Mouse (Mus musculus) C2C12 (cell line): ENCODE data around the gene Cnot6. TPM values are rescaled to one million over a fixed set of nuclear protein-coding genes. Genes with fewer than 3 reads are reported as not detected.

Experiments
- H3K27me3 ChIP-seq: one replicate; pipeline ENCODE4 v1.6.1; 2011; ENCODE audit not compliant: control insufficient read depth, insufficient read depth, insufficient read length
- H3K36me3 ChIP-seq: one replicate; pipeline ENCODE4 v1.6.1; 2011; ENCODE audit not compliant: control insufficient read depth, insufficient read depth
- H3K4me3 ChIP-seq: one replicate; pipeline ENCODE4 v1.5.1; 2011; ENCODE audit warnings: mild to moderate bottlenecking, control low read depth; ENCODE audit not compliant: poor library complexity, insufficient read depth, severe bottlenecking
- H3K79me2 ChIP-seq: one replicate; pipeline ENCODE4 v1.6.1; 2011; ENCODE audit not compliant: control insufficient read depth, insufficient read depth
- H3K79me3 ChIP-seq: one replicate; pipeline ENCODE4 v1.6.1; 2011; ENCODE audit warnings: low read depth, control low read depth
- H3ac ChIP-seq: one replicate; pipeline ENCODE3; 2011; ENCODE audit warnings: low read depth; ENCODE audit not compliant: control insufficient read depth, insufficient read length
- CEBPB ChIP-seq: IDR thresholded peaks from one replicate; pipeline ENCODE4 v1.6.1; 2011; ENCODE audit warnings: low read depth, mild to moderate bottlenecking, control low read depth, moderate library complexity
- CTCF ChIP-seq: IDR thresholded peaks from one replicate; pipeline ENCODE4 v1.5.1; 2011; ENCODE audit not compliant: control insufficient read depth, insufficient read depth, insufficient read length
- FOSL1 ChIP-seq: IDR thresholded peaks from one replicate; pipeline ENCODE4 v1.8.0; 2011; ENCODE audit warnings: mild to moderate bottlenecking, low read length; ENCODE audit not compliant: poor library complexity, insufficient read depth, severe bottlenecking
- MAX ChIP-seq: IDR thresholded peaks from one replicate; pipeline ENCODE4 v1.6.1; 2011; ENCODE audit warnings: mild to moderate bottlenecking, control low read depth
- MYOD1 ChIP-seq: IDR thresholded peaks from one replicate; pipeline ENCODE4 v1.6.1; 2011; ENCODE audit warnings: low read depth; ENCODE audit not compliant: control insufficient read depth, insufficient read length
- MYOG ChIP-seq: IDR thresholded peaks from one replicate; pipeline ENCODE4 v1.6.1; 2011; ENCODE audit not compliant: control insufficient read depth, insufficient read length; ENCODE audit errors: extremely low read depth
- USF1 ChIP-seq: IDR thresholded peaks from one replicate; pipeline ENCODE4 v1.6.1; 2011; ENCODE audit warnings: low read depth, mild to moderate bottlenecking, control low read depth, moderate library complexity
- polyA plus RNA-seq: library from polyadenylated mRNA; unstranded; fragments of >200 nt; fragmentation: generic; extraction: Trizol; gene quantifications from one replicate; pipeline ENCODE4 v1.2.1, GENCODE M21; 2012; ENCODE audit warnings: missing spikeins

Gene Cnot6
- polyA plus RNA-seq, 1 experiment: 20.4 TPM

DNA sequence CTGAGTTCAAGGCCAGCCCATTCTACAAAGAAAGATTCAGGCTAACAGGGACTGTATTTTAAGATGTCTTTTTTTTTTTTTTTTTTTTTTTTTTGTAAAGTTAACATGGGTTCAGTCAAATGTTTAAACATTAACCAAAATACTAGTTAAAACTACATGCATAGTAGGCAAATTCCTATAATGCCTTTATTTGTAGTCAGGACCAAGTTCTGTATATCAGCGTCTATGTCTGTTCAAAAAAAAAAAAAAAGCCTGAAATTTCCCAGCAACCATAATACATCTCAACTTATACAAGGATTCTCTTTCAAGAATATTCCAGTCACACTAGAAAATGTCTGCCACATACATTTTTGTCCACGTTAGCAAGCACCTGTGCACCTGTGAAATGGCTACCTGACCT lies 1.9 kb downstream of the Cnot6 start:
- no peak for TF ChIP-seq CTCF
- TF ChIP-seq MAX: no peak
- no peak for TF ChIP-seq MYOG
- no peak for TF ChIP-seq MYOD1
- no peak for TF ChIP-seq CEBPB
- no peak for TF ChIP-seq USF1
- TF ChIP-seq FOSL1: no peak
- peaks cover 67% of the 10 kb centered on the region for H3K79me2 ChIP-seq

DNA sequence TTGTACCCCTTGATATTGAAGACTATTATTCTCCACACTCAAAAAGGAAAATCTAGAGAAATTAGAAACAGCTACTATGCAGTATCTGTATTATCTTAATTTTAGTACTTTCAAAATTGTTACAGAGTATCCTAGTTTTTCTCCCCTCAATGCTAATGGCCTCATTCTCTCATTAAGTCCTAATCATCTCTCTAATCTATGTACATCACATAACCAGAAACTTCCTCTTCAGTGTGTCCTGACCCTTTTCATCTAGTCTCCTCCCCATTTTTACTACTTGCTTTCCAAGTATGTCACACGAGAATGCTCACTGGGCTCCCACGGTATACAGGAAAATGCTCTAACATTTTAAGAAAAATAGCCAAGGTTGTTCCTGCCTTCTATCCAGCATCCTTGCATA lies 4.7 kb downstream of the Cnot6 start:
- Histone ChIP-seq H3K79me2 (peaks cover 96% of the 10 kb centered on the region), H3K27me3 (no peaks in the 10 kb centered on the region), H3K79me3 (peaks cover 91% of the 10 kb centered on the region), H3K36me3 (peaks cover 49% of the 10 kb centered on the region), H3ac (no peak overlapping the region), H3K4me3 (no peak overlapping the region)
- TF ChIP-seq MYOG: no peak
- TF ChIP-seq USF1: no peak
- no peak for TF ChIP-seq MYOD1
- TF ChIP-seq CTCF: no peak
- TF ChIP-seq FOSL1: no peak
- no peak for TF ChIP-seq MAX
- no peak for TF ChIP-seq CEBPB

More for the DNA sequence above, 1.9 kb downstream of the Cnot6 start:
- Histone ChIP-seq H3ac (no peak overlapping the region), H3K36me3 (peaks cover 26% of the 10 kb centered on the region), H3K4me3 (no peak overlapping the region), H3K27me3 (no peaks in the 10 kb centered on the region), H3K79me3 (peaks cover 64% of the 10 kb centered on the region)

DNA sequence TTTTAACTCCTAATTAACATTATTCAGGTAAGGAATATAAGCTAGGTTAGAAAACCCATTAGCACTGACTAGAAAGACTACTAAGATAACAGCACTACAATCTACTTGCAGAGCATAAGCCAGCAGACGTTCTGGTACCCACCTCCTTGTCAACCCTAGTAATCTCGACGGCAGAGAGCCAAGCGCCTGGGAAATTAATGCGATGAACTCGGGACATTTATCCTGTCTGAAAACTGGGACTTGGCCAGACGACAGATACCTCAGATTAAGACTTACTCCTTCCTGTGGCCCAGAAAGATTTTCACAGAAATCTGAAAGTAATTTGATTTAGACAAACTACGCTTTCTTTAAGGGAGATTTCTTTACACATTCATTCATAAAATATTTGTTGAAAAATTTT lies 7.7 kb downstream of the Cnot6 start:
- no peak for TF ChIP-seq MYOD1
- TF ChIP-seq MAX: no peak
- no peak for TF ChIP-seq CEBPB
- no peak for TF ChIP-seq USF1
- no peak for TF ChIP-seq CTCF
- no peak for TF ChIP-seq FOSL1
- no peak for TF ChIP-seq MYOG

DNA sequence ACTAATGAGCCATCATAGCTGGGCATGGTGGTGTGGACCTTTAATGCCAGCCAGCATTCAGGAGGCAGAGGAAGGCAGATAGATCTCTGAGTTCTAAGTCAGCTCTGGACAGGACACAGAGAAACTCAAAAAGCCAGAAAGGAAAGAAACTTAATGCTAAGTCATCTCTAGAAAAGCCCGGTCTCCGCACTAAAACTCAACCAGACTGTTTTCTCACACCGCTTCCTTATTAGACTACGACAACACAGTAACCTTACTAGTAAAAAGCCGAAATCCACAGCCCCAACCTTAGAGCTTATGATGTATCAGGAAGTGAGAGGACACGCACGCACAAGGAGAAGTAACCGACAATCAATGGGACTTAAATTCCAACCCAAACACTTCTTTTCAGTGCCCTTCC lies 10.5 kb downstream of the Cnot6 start:
- no peak overlapping the region for H3ac ChIP-seq
- TF ChIP-seq USF1: no peak
- TF ChIP-seq MYOD1: no peak
- no peak for TF ChIP-seq FOSL1
- no peak for TF ChIP-seq CTCF
- TF ChIP-seq MYOG: no peak
- TF ChIP-seq CEBPB: no peak
- no peak for TF ChIP-seq MAX
- peaks cover 81% of the 10 kb centered on the region for H3K36me3 ChIP-seq

More for the DNA sequence above, 7.7 kb downstream of the Cnot6 start:
- H3ac ChIP-seq: no peak overlapping the region
- no peak overlapping the region for H3K4me3 ChIP-seq
- H3K36me3 ChIP-seq: peaks cover 70% of the 10 kb centered on the region
- H3K79me3 ChIP-seq: peaks cover 92% of the 10 kb centered on the region
- peaks cover 100% of the 10 kb centered on the region for H3K79me2 ChIP-seq
- H3K27me3 ChIP-seq: no peaks in the 10 kb centered on the region

DNA sequence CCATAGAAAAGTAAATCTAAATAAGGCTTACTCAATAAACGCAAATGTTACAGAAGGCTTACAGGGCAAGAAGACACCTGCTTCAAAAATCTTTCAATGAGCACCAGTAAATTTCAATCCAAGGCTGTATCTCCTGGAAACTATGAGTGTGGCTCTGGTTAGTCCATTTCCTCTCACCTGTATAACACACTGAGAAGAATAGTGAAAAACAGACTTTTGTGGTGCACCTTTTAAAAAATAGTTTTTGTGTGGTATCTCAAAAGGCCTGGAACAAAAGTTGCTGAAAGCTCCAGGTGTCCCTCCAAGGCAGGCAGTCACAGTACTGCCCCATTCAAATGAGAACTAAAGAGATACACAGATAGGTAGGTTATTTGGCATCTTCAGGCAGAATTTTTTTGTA lies 13.4 kb downstream of the Cnot6 start:
- peaks cover 80% of the 10 kb centered on the region for H3K36me3 ChIP-seq
- no peak overlapping the region for H3ac ChIP-seq
- TF ChIP-seq CTCF: no peak
- H3K79me3 ChIP-seq: peaks cover 88% of the 10 kb centered on the region
- no peak overlapping the region for H3K4me3 ChIP-seq
- H3K27me3 ChIP-seq: no peaks in the 10 kb centered on the region
- H3K79me2 ChIP-seq: peaks cover 100% of the 10 kb centered on the region

More for the DNA sequence above, 10.5 kb downstream of the Cnot6 start:
- H3K79me2 ChIP-seq: peaks cover 100% of the 10 kb centered on the region
- H3K79me3 ChIP-seq: peaks cover 91% of the 10 kb centered on the region
- no peaks in the 10 kb centered on the region for H3K27me3 ChIP-seq
- H3K4me3 ChIP-seq: no peak overlapping the region

DNA sequence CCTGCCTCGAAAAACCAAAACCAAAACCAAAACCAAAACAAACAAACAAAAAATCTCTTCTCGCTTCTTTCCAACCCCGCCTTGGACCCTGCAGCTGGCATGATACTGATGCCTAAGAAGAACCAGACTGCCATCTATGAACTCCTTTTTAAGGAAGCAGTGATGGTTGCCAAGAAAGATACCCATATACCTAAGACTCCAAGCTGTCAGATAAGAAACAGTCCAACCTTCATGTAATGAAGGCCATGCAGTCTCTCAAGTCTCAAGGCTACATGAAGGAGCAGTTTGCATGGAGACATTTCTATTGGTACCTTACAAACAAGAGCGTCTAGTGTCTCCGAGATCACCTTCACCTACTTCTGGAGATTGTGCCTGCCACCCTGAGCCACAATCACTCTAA lies 14.7 kb downstream of the Cnot6 start:
- H3K27me3 ChIP-seq: no peaks in the 10 kb centered on the region
- no peak overlapping the region for H3K4me3 ChIP-seq
- no peak overlapping the region for H3ac ChIP-seq
- TF ChIP-seq USF1: no peak
- TF ChIP-seq MAX: no peak
- no peak for TF ChIP-seq CEBPB
- no peak for TF ChIP-seq FOSL1
- no peak for TF ChIP-seq CTCF
- no peak for TF ChIP-seq MYOG
- no peak for TF ChIP-seq MYOD1
- H3K79me2 ChIP-seq: peaks cover 100% of the 10 kb centered on the region
- peaks cover 73% of the 10 kb centered on the region for H3K36me3 ChIP-seq
- H3K79me3 ChIP-seq: peaks cover 88% of the 10 kb centered on the region
